Mouse (Mus musculus) lung, postnatal 0 days (tissue): ENCODE measurements around the gene Nfkb2.

Experiments used
- CTCF ChIP-seq: IDR thresholded peaks from 2 replicates; pipeline ENCODE4 v1.5.1; 2016; ENCODE audit warnings: antibody characterized with exemption, mild to moderate bottlenecking
- EP300 ChIP-seq: IDR thresholded peaks from 2 replicates; pipeline ENCODE4 v1.6.1; 2016; ENCODE audit warnings: antibody characterized with exemption, mild to moderate bottlenecking, control low read depth

GRCm38 (mm10) chr19:46326756-46327305 is 22.7 kb downstream of the Nfkb2 start, which contains the start of gene Psd:
- TF ChIP-seq CTCF (no peak), EP300 (no peak)
